Mouse (Mus musculus) neural tube, embryonic 12.5 days (tissue): Measurements from ENCODE around the gene Abhd10. TPM values are rescaled to one million over a fixed set of nuclear protein-coding genes. Genes with fewer than 3 reads are reported as not detected.

Experiments used
- ATAC-seq: fragments of 200-750 bp; cut with Nextera tagmentation; 2 replicates; pipeline ENCODE4 v1.8.0; 2017; ENCODE audit warnings: low read depth, mild to moderate bottlenecking, moderate TSS enrichment, moderate library complexity; ENCODE audit not compliant: low FRiP score
- H3K27ac ChIP-seq: fragments of 300-500 bp; sonication (generic); 2 replicates; pipeline ENCODE4 v1.5.1; 2016
- H3K27me3 ChIP-seq: fragments of 300-500 bp; sonication (generic); replicated peaks from 2 replicates; pipeline ENCODE4 v1.6.1; 2016; ENCODE audit warnings: mild to moderate bottlenecking
- H3K36me3 ChIP-seq: fragments of 300-500 bp; sonication (generic); 2 replicates; pipeline ENCODE4 v1.6.1; 2016; ENCODE audit warnings: mild to moderate bottlenecking
- H3K4me1 ChIP-seq: fragments of 300-500 bp; sonication (generic); 2 replicates; pipeline ENCODE4 v1.6.1; 2016
- H3K4me2 ChIP-seq: fragments of 300-500 bp; sonication (generic); replicated peaks from 2 replicates; pipeline ENCODE4 v1.6.1; 2016; ENCODE audit warnings: mild to moderate bottlenecking
- H3K4me3 ChIP-seq: fragments of 300-500 bp; sonication (generic); 2 replicates; pipeline ENCODE4 v1.5.1; 2016
- H3K9ac ChIP-seq: fragments of 300-500 bp; sonication (generic); 2 replicates; pipeline ENCODE4 v1.6.1; 2016; ENCODE audit warnings: mild to moderate bottlenecking
- H3K9me3 ChIP-seq: fragments of 300-500 bp; sonication (generic); 2 replicates; pipeline ENCODE4 v1.6.1; 2016; ENCODE audit warnings: mild to moderate bottlenecking
- WGBS: fragments of 180-500 bp; shearing (Covaris S2); methylation state at CpG from one replicate; pipeline ENCODE4 v1.1.7; 2016; 5-methylcytosine and 5-hydroxymethylcytosine counted together
- polyA plus RNA-seq: library from polyadenylated mRNA; unstranded; fragments of >200 nt; fragmentation: Nextera tagmentation; extraction: Ambion mirVana; gene quantifications from 2 replicates; pipeline ENCODE4 v1.2.1, GENCODE M21; 2016

The Abhd10 gene
- polyA plus RNA-seq, 1 experiment from 2014 or later = 47.4 TPM

DNA sequence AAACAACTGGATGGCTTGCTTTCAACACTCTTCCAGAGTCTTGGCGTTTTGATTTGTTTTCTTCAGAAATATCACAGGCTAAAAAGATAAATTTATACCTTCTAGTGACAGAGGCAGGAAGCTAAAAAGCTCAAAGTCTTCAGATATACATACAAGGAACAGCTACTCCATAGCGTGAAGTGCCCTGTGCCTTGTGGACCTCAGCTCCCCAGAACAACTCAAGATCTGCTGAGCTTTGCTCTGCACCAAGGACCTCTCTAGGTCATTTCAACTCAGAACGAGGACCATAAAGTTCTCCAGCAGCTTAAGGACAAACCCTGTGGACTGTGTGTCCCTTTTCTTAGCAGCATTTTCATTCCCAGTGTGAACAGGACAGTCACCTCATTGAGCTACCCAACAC, 22.3 kb upstream of the Abhd10 start:
- ATAC-seq = no peak
- H3K9me3 ChIP-seq = no peaks in the 10 kb centered on the region
- H3K36me3 ChIP-seq = no peaks in the 10 kb centered on the region; the same call in 1 of the 2 replicates
- no peak overlapping the region for H3K4me2 ChIP-seq
- H3K4me1 ChIP-seq = peaks cover 7% of the 10 kb centered on the region; the same call in 1 of the 2 replicates
- H3K27me3 ChIP-seq = no peaks in the 10 kb centered on the region
- no peak overlapping the region for H3K4me3 ChIP-seq
- WGBS = 88% methylated on average over 3 of the region's 3 CpGs
- H3K9ac ChIP-seq = no peak overlapping the region
- no peak overlapping the region for H3K27ac ChIP-seq

DNA sequence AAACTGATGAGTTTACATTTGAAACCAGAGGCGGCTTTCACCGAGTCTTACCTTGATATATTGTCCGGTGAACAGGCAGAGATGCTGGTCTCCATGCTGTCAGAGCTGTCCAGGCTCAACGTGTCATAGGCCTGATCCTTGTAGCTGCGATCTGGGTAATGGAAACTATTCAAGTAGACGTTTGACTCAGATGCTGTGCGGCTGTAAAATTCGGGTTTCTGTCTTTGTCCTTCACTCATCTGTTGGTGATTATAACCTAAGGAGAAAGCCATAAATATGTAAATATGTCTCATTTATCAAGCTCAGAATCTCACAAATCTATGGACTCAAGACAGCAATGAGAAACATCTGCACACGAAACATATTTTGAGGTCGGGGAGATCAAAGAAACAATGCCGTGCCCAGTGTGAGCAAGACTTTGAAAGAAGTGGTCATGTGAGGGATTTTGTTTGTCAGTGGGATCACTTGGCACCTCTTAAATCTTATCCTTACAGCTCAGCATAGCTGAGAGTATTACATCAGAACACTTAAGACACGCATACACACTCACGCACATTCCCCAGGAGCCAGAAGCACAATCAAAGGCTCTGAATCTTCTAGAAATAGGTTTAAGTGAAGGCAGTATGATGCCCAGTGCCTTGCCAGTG, 20.2 kb upstream of the Abhd10 start:
- Histone ChIP-seq H3K4me1 (0 out of 2 replicates have a peak, but pooled peaks cover 2% of the 10 kb centered on the region), H3K4me2 (no peak overlapping the region), H3K27me3 (no peaks in the 10 kb centered on the region), H3K9ac (no peak overlapping the region), H3K27ac (no peak overlapping the region), H3K4me3 (no peak overlapping the region), H3K36me3 (no peaks in the 10 kb centered on the region; the same call in 1 of the 2 replicates), H3K9me3 (no peaks in the 10 kb centered on the region)
- no peak for ATAC-seq
- 70% methylated on average over 13 of the region's 13 CpGs for WGBS

DNA sequence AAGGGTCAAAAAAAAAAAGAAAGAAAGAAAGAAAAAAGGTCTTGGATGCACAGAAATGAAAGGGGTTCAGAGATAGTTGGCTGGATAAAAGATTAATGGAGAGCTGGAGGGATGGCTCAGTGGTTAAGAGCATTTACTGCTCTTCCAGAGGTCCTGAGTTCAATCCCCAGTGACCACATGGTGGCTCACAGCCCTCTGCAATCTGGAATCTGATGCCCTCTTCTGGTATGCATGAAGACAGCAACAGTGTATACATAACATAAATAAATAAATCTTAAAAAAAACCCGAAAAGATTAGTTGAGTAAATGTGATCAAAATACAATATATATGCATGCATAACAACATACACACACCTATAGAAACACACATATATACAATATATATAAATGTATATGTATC, 18.7 kb upstream of the Abhd10 start:
- Histone ChIP-seq H3K4me3 (no peak overlapping the region), H3K36me3 (no peaks in the 10 kb centered on the region; the same call in 1 of the 2 replicates), H3K4me2 (no peak overlapping the region), H3K9ac (no peak overlapping the region), H3K9me3 (no peaks in the 10 kb centered on the region), H3K27ac (no peak overlapping the region), H3K27me3 (no peaks in the 10 kb centered on the region), H3K4me1 (no peaks in the 10 kb centered on the region)
- 80% methylated on average over 1 of the region's 1 CpGs for WGBS
- no peak for ATAC-seq

DNA sequence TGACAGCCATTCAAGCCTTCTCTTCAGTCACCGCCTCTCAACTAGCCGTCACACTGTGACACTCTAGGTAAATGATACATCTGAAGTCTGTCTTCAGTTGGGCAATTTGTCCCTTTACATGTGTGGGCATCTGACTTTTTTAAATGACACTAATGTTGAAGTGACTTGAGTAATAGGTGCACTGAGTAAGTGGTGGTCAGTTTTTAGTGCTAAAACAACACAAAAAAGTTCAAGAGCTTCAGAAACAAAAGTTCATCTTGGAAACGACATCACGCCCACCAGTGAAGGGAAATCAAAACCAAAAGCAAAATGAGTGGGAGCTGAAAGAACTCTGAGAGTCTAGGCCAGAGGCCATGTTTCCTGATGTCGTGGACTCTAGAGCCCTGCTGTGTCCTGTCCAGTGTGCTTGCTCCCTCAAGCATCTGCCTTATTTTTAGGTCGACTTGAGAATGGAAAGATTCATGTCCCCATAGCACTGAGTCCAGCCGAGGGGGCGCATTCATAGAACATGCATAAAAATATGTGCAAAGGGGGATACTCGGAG, 16.0 kb upstream of the Abhd10 start:
- H3K4me1 ChIP-seq = no peaks in the 10 kb centered on the region
- H3K27ac ChIP-seq = no peak overlapping the region
- 87% methylated on average over 9 of the region's 9 CpGs for WGBS
- H3K9me3 ChIP-seq = no peaks in the 10 kb centered on the region
- ATAC-seq = no peak
- H3K27me3 ChIP-seq = no peaks in the 10 kb centered on the region
- H3K36me3 ChIP-seq = no peaks in the 10 kb centered on the region; the same call in 1 of the 2 replicates
- H3K4me3 ChIP-seq = no peak overlapping the region
- H3K4me2 ChIP-seq = no peak overlapping the region
- H3K9ac ChIP-seq = no peak overlapping the region

DNA sequence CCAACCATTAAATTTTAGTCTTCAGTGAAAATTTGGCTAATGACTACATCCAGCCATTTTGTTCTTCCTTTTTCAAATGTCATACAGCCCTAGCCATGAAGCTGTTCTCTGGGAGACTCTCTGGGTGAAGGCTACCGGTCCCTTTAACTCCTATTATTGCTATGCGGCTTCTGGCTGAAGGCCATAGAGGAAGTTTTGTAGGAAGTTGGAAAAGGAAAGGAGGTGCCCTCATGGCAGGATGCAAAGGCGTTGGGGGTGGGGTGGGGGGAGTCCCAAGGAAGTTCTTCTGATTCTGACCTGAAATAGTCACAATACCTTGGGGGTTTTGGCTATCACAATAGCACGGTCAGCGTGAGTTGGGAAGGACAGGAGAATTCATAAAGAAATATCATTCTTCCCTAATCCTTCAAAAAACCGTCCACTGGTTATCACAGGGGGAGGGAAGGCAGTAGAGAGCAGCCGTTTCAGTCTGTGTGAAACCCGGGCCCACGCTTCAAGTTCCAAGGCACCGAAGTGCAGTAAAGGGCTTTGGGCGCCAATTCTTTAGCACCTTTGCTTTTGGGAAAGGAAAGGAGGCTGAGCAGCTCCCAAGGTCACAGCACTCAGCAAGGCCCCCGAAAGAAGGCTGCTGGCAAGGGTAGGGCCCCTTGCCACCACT, 14.8 kb upstream of the Abhd10 start:
- H3K4me1 ChIP-seq = no peaks in the 10 kb centered on the region
- no peak overlapping the region for H3K4me2 ChIP-seq
- no peaks in the 10 kb centered on the region for H3K27me3 ChIP-seq
- H3K36me3 ChIP-seq = no peaks in the 10 kb centered on the region; the same call in 1 of the 2 replicates
- no peak overlapping the region for H3K4me3 ChIP-seq
- peak; percentile 58 for ATAC-seq
- H3K9me3 ChIP-seq = no peaks in the 10 kb centered on the region
- 90% methylated on average over 12 of the region's 12 CpGs for WGBS
- no peak overlapping the region for H3K9ac ChIP-seq
- H3K27ac ChIP-seq = no peak overlapping the region

DNA sequence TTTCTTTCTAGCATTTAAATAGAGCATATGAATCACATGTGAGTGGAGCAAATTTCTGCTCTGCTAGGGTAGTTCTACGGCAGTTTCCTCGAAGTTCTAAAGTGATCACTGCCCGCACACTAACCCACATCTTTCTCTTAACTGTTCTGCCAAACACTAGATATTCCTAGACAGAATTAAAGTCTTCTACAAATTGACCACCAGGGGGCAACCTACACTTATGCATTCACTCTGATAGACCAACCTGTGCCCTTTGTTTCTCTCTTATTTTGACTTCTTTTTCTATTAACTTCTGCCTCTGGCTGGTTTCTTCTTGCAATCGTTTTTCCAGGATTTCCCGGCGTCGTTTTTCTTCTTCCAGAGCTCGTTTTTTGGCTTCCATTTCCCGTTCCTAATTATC, 14.1 kb upstream of the Abhd10 start:
- Histone ChIP-seq H3K4me2 (no peak overlapping the region), H3K27ac (no peak overlapping the region), H3K27me3 (no peaks in the 10 kb centered on the region), H3K9ac (no peak overlapping the region), H3K9me3 (no peaks in the 10 kb centered on the region), H3K4me3 (no peak overlapping the region), H3K4me1 (no peaks in the 10 kb centered on the region), H3K36me3 (no peaks in the 10 kb centered on the region; the same call in 1 of the 2 replicates)
- peak; percentile 82 for ATAC-seq
- 51% methylated on average over 9 of the region's 9 CpGs for WGBS

DNA sequence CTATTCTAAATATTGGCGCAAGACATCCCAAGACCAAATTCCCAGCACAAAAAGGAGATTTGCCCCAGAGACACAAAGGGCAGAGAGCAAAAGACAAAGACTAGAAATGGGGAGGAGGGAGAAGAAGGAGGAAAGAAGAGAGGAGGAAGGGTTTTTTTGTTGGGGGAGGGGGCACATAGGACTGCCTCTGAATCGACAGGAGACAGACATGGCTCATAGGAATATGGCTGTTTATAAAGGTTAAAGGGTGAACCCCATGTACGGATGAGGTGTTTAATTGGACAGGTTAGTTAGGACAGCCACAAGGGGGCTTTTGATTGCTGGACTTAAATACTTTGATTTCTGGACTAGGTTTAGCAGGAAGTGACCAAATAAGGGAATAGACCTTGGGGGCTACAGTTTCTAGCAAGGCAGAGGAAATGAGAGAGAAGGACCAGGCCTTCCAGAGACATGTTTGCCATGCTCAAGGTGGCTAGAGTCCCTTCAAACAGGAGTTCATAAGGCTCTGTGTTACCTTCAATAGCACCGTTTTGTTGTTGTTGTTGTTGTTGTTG, 913 bp upstream of the Abhd10 start:
- H3K4me1 ChIP-seq = peaks cover 8% of the 10 kb centered on the region
- H3K4me2 ChIP-seq = peak overlapping the region; percentile 62
- H3K4me3 ChIP-seq = no peak overlapping the region
- no peaks in the 10 kb centered on the region for H3K27me3 ChIP-seq
- H3K9ac ChIP-seq = no peak overlapping the region
- H3K36me3 ChIP-seq = no peaks in the 10 kb centered on the region
- 0 out of 2 replicates have a peak, but pooled peaks have one; percentile 6 for ATAC-seq
- no peaks in the 10 kb centered on the region for H3K9me3 ChIP-seq
- 75% methylated on average over 4 of the region's 4 CpGs for WGBS
- H3K27ac ChIP-seq = no peak overlapping the region

DNA sequence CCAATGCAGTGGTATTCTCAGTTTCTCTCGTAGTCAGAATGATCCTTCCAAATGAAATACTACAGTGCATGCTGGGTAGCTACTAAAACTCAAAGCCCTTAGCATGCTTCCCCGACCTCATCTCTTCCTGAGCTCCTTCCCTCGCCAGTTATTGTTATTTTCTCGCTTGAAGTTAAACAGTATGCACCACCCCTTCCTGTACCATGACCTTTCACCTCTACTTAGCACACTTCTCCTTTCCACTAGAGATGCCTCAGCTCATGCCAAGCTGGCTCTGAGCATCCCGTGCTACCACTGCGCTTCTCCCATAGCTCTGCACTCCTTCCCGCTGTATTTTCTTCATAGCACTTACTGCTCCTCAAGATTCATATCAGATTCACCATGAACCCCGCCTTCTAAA, 4.9 kb downstream of the Abhd10 start:
- no peaks in the 10 kb centered on the region for H3K9me3 ChIP-seq
- no peak overlapping the region for H3K27ac ChIP-seq
- H3K36me3 ChIP-seq = peaks cover 36% of the 10 kb centered on the region
- H3K4me3 ChIP-seq = no peak overlapping the region
- no peaks in the 10 kb centered on the region for H3K27me3 ChIP-seq
- 94% methylated on average over 8 of the region's 8 CpGs for WGBS
- ATAC-seq = no peak
- H3K9ac ChIP-seq = no peak overlapping the region
- peaks cover 8% of the 10 kb centered on the region for H3K4me1 ChIP-seq
- H3K4me2 ChIP-seq = no peak overlapping the region

DNA sequence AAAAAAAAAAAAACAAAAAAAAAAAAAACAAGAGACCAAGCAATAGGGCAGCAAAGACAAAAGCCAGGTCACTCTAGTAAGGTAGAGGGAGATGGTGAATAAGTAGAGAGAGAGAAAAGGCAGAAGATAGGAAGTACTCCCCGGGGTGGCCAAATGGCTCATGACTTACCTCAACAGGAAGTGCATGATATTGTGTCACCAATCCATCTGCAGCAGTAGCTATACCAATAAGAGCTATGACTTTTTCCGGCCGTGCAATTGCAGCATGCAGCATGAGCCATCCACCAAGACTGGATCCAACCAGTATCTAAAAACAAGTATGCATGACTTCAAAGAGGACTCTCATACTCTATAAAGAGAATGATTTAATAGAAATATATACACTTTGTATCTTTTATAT, 6.0 kb downstream of the Abhd10 start:
- Histone ChIP-seq H3K27me3 (no peaks in the 10 kb centered on the region), H3K27ac (no peak overlapping the region), H3K4me1 (peaks cover 8% of the 10 kb centered on the region), H3K36me3 (peaks cover 41% of the 10 kb centered on the region), H3K4me2 (no peak overlapping the region), H3K9me3 (no peaks in the 10 kb centered on the region), H3K4me3 (no peak overlapping the region), H3K9ac (no peak overlapping the region)
- ATAC-seq = no peak
- 93% methylated on average over 3 of the region's 3 CpGs for WGBS

DNA sequence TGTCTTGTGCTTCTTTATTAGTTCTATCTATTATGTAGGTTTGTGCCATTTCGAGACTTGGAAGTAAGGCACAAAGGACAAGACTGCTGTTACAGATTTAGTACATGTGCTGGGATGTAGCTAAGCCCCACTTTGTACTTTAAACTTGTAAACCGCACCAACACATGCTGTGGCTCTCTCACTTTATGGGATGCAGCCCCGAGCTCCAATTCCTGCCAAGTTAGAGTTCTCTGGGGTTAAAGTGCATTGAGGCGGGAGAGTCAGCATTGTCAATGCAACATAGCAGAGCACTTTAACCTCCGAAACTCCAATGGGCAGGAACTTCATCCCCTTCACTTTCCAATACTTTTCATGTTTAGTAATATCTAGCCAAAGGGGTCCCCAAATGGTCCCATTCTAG, 13.6 kb downstream of the Abhd10 start:
- no peak for ATAC-seq
- WGBS = 84% methylated on average over 5 of the region's 5 CpGs

DNA sequence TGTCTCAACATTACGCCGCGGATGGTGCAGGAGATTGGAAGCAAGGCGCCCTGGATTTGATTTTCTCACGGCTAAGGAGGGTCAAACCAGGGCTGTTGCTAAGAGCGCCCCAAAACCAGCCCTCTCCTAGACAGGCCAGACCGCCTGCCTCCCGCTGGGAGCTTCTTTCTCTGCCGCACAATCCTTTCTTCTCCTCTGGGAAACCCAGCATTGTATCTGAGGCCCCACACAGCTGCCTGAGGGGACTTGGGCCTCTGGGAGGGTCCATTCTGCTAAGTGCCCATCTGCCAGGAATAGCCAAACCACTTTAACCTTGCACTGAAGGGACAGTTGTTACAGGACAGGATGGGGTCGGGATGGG, 18.0 kb downstream of the Abhd10 start:
- H3K9me3 ChIP-seq = no peaks in the 10 kb centered on the region
- peak overlapping the region; percentile 56 for H3K4me3 ChIP-seq
- H3K4me1 ChIP-seq = peaks cover 41% of the 10 kb centered on the region
- peak overlapping the region; percentile 84 for H3K9ac ChIP-seq
- under 1% methylated on average over 10 of the region's 10 CpGs for WGBS
- H3K27ac ChIP-seq = peak overlapping the region; percentile 93
- no peaks in the 10 kb centered on the region for H3K27me3 ChIP-seq
- ATAC-seq = peak; percentile 86
- H3K4me2 ChIP-seq = peak overlapping the region; percentile 64
- peaks cover 29% of the 10 kb centered on the region for H3K36me3 ChIP-seq

More for the DNA sequence above, 13.6 kb downstream of the Abhd10 start:
- H3K4me1 ChIP-seq = 0 out of 2 replicates have a peak, but pooled peaks cover 7% of the 10 kb centered on the region
- no peaks in the 10 kb centered on the region for H3K27me3 ChIP-seq
- H3K36me3 ChIP-seq = peaks cover 32% of the 10 kb centered on the region
- H3K27ac ChIP-seq = no peak overlapping the region
- no peak overlapping the region for H3K4me3 ChIP-seq
- no peak overlapping the region for H3K4me2 ChIP-seq
- H3K9me3 ChIP-seq = no peaks in the 10 kb centered on the region
- no peak overlapping the region for H3K9ac ChIP-seq

DNA sequence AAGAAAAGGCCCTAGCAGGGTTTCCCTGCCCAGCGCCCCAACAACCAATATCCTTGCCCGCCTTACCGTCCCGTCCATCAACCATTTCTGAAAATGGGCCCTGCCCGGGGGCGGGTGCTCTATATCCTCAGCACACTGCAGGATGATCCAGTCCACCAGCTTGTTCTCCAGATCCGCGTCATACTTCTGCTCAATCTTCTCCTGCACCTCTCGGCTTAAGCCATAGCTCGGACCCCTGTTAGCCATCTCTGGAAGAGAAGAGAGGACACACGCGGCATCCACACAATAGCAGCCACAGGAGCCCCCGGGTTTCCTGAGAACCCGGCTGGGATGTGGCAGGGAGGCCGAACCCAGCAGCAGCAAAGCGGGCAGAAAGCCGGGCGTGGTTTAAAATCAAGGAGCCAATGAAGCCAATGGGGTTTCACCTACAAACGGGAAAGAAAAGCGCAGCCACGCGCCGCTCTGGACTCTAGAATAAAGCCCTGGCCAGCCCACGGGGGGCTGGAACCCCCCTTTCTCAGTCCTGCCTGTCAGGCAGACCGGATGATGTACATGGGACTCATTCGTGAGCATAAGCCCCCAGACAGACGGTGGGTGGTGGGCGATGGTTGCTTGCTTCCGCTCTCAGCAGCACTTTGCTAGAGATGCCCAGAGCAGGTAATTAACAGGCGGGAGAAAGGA, 18.6 kb downstream of the Abhd10 start, which contains the start of gene Tagln3:
TSS of gene Tagln3 (minus strand) at position 548 of the 681 bp plus-strand sequence.
- peak within 1 kb of the TSS; percentile 56 for H3K4me3 ChIP-seq
- H3K27ac ChIP-seq = peak within 1 kb of the TSS; percentile 93
- H3K4me2 ChIP-seq = peak within 1 kb of the TSS; percentile 64
- peaks cover 45% of the 10 kb centered on the region for H3K4me1 ChIP-seq
- no peaks in the 10 kb centered on the region for H3K9me3 ChIP-seq
- peak within 1 kb of the TSS; percentile 84 for H3K9ac ChIP-seq
- under 1% methylated on average over 30 of the region's 30 CpGs for WGBS
- peak; percentile 90 for ATAC-seq
- no peaks in the 10 kb centered on the region for H3K27me3 ChIP-seq
- peaks cover 29% of the 10 kb centered on the region for H3K36me3 ChIP-seq
